Mouse (Mus musculus) liver, postnatal 0 days (tissue): ENCODE data around the gene Ssh2.
A peak's percentile ranks its signal among the peaks of the same experiment; 100 is the strongest.

Source experiments
- CTCF ChIP-seq: sonication (generic); IDR thresholded peaks from 2 replicates; pipeline ENCODE4 v1.5.1; 2016; ENCODE audit warnings: antibody characterized with exemption, low read depth
- EP300 ChIP-seq: IDR thresholded peaks from 2 replicates; pipeline ENCODE4 v1.6.1; 2016; ENCODE audit warnings: antibody characterized with exemption, low read depth, mild to moderate bottlenecking

DNA sequence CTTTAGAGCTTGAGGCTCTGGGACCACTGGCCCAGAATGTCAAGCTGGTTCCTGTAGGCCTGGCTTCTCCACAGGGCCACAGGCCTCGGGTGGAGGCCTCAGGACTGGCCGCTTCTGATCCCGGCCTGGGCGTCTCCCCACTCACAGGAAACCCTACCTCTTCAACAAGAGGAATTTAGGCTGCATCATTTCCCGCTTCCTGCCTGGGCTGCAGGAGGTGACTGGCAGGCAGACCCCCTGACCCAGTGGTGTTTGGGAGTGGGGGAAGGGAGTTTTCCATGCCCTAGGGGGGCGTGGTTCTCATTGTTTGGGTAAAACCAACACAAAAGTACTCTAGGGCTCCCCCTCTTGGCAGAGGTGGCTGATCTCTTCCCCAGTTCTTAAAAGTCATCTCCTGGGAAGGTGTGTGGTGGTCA is 281.3 kb downstream of the Ssh2 start:
- TF ChIP-seq CTCF (peak; percentile 56), EP300 (0 out of 2 replicates have a peak, but pooled peaks have one; percentile 19)
